Mouse (Mus musculus) E14TG2a.4 (cell line): ENCODE data around the gene Cyp2d22.

Experiments used
- H3K27me3 ChIP-seq: 2 replicates; pipeline ENCODE4 v1.6.1; 2014; ENCODE audit warnings: low read length, control low read depth; ENCODE audit not compliant: insufficient read depth
- H3K36me3 ChIP-seq: 2 replicates; pipeline ENCODE4 v1.6.1; 2014; ENCODE audit warnings: low read length, control low read depth; ENCODE audit not compliant: insufficient read depth
- H3K4me1 ChIP-seq: replicated peaks from 2 replicates; pipeline ENCODE4 v1.6.1; 2014; ENCODE audit warnings: low read depth, low read length, control low read depth
- H3K4me3 ChIP-seq: replicated peaks from 2 replicates; pipeline ENCODE4 v1.5.1; 2014; ENCODE audit warnings: mild to moderate bottlenecking, low read length
- H3K9me3 ChIP-seq: 2 replicates; pipeline ENCODE4 v1.6.1; 2014; ENCODE audit warnings: low read length, control low read depth
- CTCF ChIP-seq: conservative IDR thresholded peaks from 2 replicates; pipeline ENCODE4 v1.5.1; 2014; ENCODE audit warnings: low read length
- NANOG ChIP-seq: IDR thresholded peaks from 2 replicates; pipeline ENCODE4 v1.6.1; 2014; ENCODE audit warnings: borderline replicate concordance, low read length, mixed read lengths
- POU5F1 ChIP-seq: IDR thresholded peaks from 2 replicates; pipeline ENCODE4 v1.6.1; 2014; ENCODE audit warnings: low read length, borderline replicate concordance

Gene Cyp2d22

GRCm38 (mm10) chr15:82353078-82353744 is 26.8 kb downstream of the Cyp2d22 start:
- H3K27me3 ChIP-seq, result no peaks in the 10 kb centered on the region
- no peak for TF ChIP-seq POU5F1
- no peak for TF ChIP-seq NANOG
- no peak for TF ChIP-seq CTCF
- H3K4me3 ChIP-seq, result peak overlapping the region; percentile 99
- peaks cover 67% of the 10 kb centered on the region for H3K4me1 ChIP-seq
- peaks cover 48% of the 10 kb centered on the region for H3K36me3 ChIP-seq
- no peaks in the 10 kb centered on the region for H3K9me3 ChIP-seq

- Histone ChIP-seq H3K27me3 (no peaks in the 10 kb centered on the region), H3K4me1 (peaks cover 74% of the 10 kb centered on the region), H3K36me3 (peaks cover 58% of the 10 kb centered on the region), H3K9me3 (no peaks in the 10 kb centered on the region), H3K4me3 (no peak overlapping the region)
- TF ChIP-seq NANOG (no peak), CTCF (no peak), POU5F1 (no peak)
These were observed 28.6 kb downstream of the Cyp2d22 start for GRCm38 (mm10) chr15:82351480-82351879.

GRCm38 (mm10) chr15:82350349-82350748 is 29.7 kb downstream of the Cyp2d22 start:
- Histone ChIP-seq H3K9me3 (no peaks in the 10 kb centered on the region), H3K27me3 (peaks cover 3% of the 10 kb centered on the region), H3K4me1 (peaks cover 77% of the 10 kb centered on the region), H3K36me3 (peaks cover 52% of the 10 kb centered on the region), H3K4me3 (no peak overlapping the region)
- TF ChIP-seq NANOG, result no peak
- no peak for TF ChIP-seq POU5F1
- no peak for TF ChIP-seq CTCF

- Histone ChIP-seq H3K9me3 (no peaks in the 10 kb centered on the region), H3K36me3 (peaks cover 52% of the 10 kb centered on the region), H3K27me3 (peaks cover 3% of the 10 kb centered on the region), H3K4me1 (peaks cover 84% of the 10 kb centered on the region), H3K4me3 (no peak overlapping the region)
- no peak for TF ChIP-seq POU5F1
- no peak for TF ChIP-seq NANOG
- TF ChIP-seq CTCF, result no peak
These were observed 31.1 kb downstream of the Cyp2d22 start for GRCm38 (mm10) chr15:82348999-82349341.

- H3K4me3 ChIP-seq, result 0 out of 2 replicates have a peak overlapping the region, but pooled peaks have one; percentile 4
- no peaks in the 10 kb centered on the region for H3K9me3 ChIP-seq
- peaks cover 52% of the 10 kb centered on the region for H3K36me3 ChIP-seq
- peaks cover 89% of the 10 kb centered on the region for H3K4me1 ChIP-seq
- peaks cover 3% of the 10 kb centered on the region for H3K27me3 ChIP-seq
- TF ChIP-seq NANOG (no peak), CTCF (no peak), POU5F1 (no peak)
These were observed 31.6 kb downstream of the Cyp2d22 start for GRCm38 (mm10) chr15:82348258-82348998.

GRCm38 (mm10) chr15:82347852-82348251 is 32.2 kb downstream of the Cyp2d22 start:
- H3K9me3 ChIP-seq, result no peaks in the 10 kb centered on the region
- H3K4me1 ChIP-seq, result peaks cover 88% of the 10 kb centered on the region
- peaks cover 3% of the 10 kb centered on the region for H3K27me3 ChIP-seq
- H3K4me3 ChIP-seq, result peak overlapping the region; percentile 92
- TF ChIP-seq CTCF (no peak), NANOG (no peak), POU5F1 (no peak)
- H3K36me3 ChIP-seq, result peaks cover 52% of the 10 kb centered on the region

GRCm38 (mm10) chr15:82347303-82347676 is 32.8 kb downstream of the Cyp2d22 start:
- Histone ChIP-seq H3K4me3 (peak overlapping the region; percentile 92), H3K27me3 (peaks cover 3% of the 10 kb centered on the region), H3K9me3 (no peaks in the 10 kb centered on the region), H3K36me3 (peaks cover 52% of the 10 kb centered on the region), H3K4me1 (peaks cover 83% of the 10 kb centered on the region)
- no peak for TF ChIP-seq NANOG
- no peak for TF ChIP-seq POU5F1
- TF ChIP-seq CTCF, result no peak

GRCm38 (mm10) chr15:82346580-82347302 is 33.3 kb downstream of the Cyp2d22 start:
- no peak for TF ChIP-seq NANOG
- TF ChIP-seq POU5F1, result no peak
- TF ChIP-seq CTCF, result no peak
- Histone ChIP-seq H3K36me3 (peaks cover 47% of the 10 kb centered on the region), H3K9me3 (no peaks in the 10 kb centered on the region), H3K4me3 (peak overlapping the region; percentile 92), H3K27me3 (peaks cover 9% of the 10 kb centered on the region), H3K4me1 (peaks cover 83% of the 10 kb centered on the region)
